Mouse (Mus musculus) ES-E14 (cell line): ENCODE data around the gene Rpl38. TPM values are rescaled to one million over a fixed set of nuclear protein-coding genes. Genes with fewer than 3 reads are reported as not detected.

Experiments used
- DNase-seq: peaks from one replicate; pipeline ENCODE4 v3.0.0-alpha.2; 2013; ENCODE audit warnings: low read depth, low spot score
- H3K27ac ChIP-seq: 2 replicates; pipeline ENCODE4 v1.5.1; 2012; ENCODE audit warnings: low read depth, mild to moderate bottlenecking, low read length, moderate library complexity, mixed read lengths; ENCODE audit not compliant: poor library complexity, insufficient read depth, severe bottlenecking
- H3K36me3 ChIP-seq: 2 replicates; pipeline ENCODE4 v1.6.1; 2012; ENCODE audit warnings: mild to moderate bottlenecking, low read length, moderate library complexity, mixed read lengths; ENCODE audit not compliant: control insufficient read depth, poor library complexity, insufficient read depth, severe bottlenecking
- H3K4me1 ChIP-seq, 2 experiments: fragments of 150-350 bp in 1 of 2; sonication (generic) in 1 of 2; 2 replicates each; pipeline ENCODE4 v1.6.1; 2012; ENCODE audit warnings: low read length in 2 of 2, mild to moderate bottlenecking in 1 of 2, mixed read lengths in 1 of 2; ENCODE audit not compliant: control insufficient read depth in 2 of 2, insufficient read depth in 2 of 2, poor library complexity in 1 of 2
- H3K4me3 ChIP-seq, 2 experiments: fragments of 150-350 bp in 1 of 2; sonication (generic) in 1 of 2; 2 replicates each; pipeline ENCODE4 v1.5.1; 2012; ENCODE audit warnings: low read length in 2 of 2, low read depth in 1 of 2, mild to moderate bottlenecking in 1 of 2, mixed read lengths in 1 of 2; ENCODE audit not compliant: insufficient read depth in 1 of 2, poor library complexity in 1 of 2, severe bottlenecking in 1 of 2
- H3K9ac ChIP-seq: 2 replicates; pipeline ENCODE4 v1.6.1; 2012; ENCODE audit warnings: low read depth, mild to moderate bottlenecking, low read length, mixed read lengths; ENCODE audit not compliant: poor library complexity, insufficient read depth, severe bottlenecking
- H3K9me3 ChIP-seq: fragments of 150-350 bp; sonication (generic); 2 replicates; pipeline ENCODE4 v1.6.1; 2012; ENCODE audit warnings: low read depth, mild to moderate bottlenecking, low read length; ENCODE audit not compliant: control insufficient read depth, insufficient read depth
- CHD2 ChIP-seq: IDR thresholded peaks from 2 replicates; pipeline ENCODE4 v1.6.1; 2014; ENCODE audit warnings: mild to moderate bottlenecking, low read depth, low read length, inconsistent platforms
- HCFC1 ChIP-seq: IDR thresholded peaks from 2 replicates; pipeline ENCODE4 v1.6.1; 2012; ENCODE audit warnings: low read length, inconsistent platforms, borderline replicate concordance; ENCODE audit not compliant: insufficient read depth
- MAFK ChIP-seq: IDR thresholded peaks from 2 replicates; pipeline ENCODE4 v1.6.1; 2014; ENCODE audit warnings: mild to moderate bottlenecking, low read depth, low read length, inconsistent platforms; ENCODE audit not compliant: insufficient read depth
- ZC3H11A ChIP-seq: IDR thresholded peaks from 2 replicates; pipeline ENCODE4 v1.6.1; 2012; ENCODE audit warnings: low read depth, mild to moderate bottlenecking, inconsistent platforms, low read length, borderline replicate concordance
- ZNF384 ChIP-seq: IDR thresholded peaks from 2 replicates; pipeline ENCODE4 v1.6.1; 2012; ENCODE audit warnings: low read depth, low read length, inconsistent platforms
- in situ Hi-C, 2 experiments: fragments of 600-800 bp; cut with MboI; formaldehyde crosslinking; loops; one replicate each; pipeline ENCODE4 v1.15.1; 2025; ENCODE audit warnings: low sequenced_read_pairs in 2 of 2, inconsistent platforms in 1 of 2; ENCODE audit not compliant: unreplicated experiment in 2 of 2
- total RNA-seq: library from RNA; depleted of rRNA; stranded (reverse); fragments of 300-350 nt; gene quantifications from 2 replicates; pipeline ENCODE4 v1.2.3, GENCODE M21; 2012

The Rpl38 gene
- total RNA-seq, 1 experiment, result 3,102 TPM

GRCm38 (mm10) chr11:114628032-114628431 lies 40.3 kb upstream of the Rpl38 start:
- Histone ChIP-seq H3K27ac (no peak overlapping the region), H3K4me3 (peak overlapping the region in 1 of 2 experiments; percentile 9; a peak in 1 of 4 replicates), H3K36me3 (no peaks in the 10 kb centered on the region), H3K4me1 (no peaks in the 10 kb centered on the region), H3K9me3 (no peaks in the 10 kb centered on the region), H3K9ac (no peak overlapping the region)
- in situ Hi-C loops, result loop anchor here (25.0 kb wide), 2 partner anchors 416 to 766 kb away; no protein-coding TSS in a partner anchor
- DNase-seq, result no peak
- TF ChIP-seq ZNF384, result no peak
- no peak for TF ChIP-seq CHD2
- no peak for TF ChIP-seq ZC3H11A
- TF ChIP-seq MAFK, result no peak
- TF ChIP-seq HCFC1, result no peak

GRCm38 (mm10) chr11:114630044-114630443 lies 38.3 kb upstream of the Rpl38 start:
- TF ChIP-seq CHD2, result no peak
- TF ChIP-seq ZC3H11A, result peak; percentile 23; the same call in 1 of the 2 replicates
- no peak for TF ChIP-seq MAFK
- TF ChIP-seq ZNF384, result no peak
- TF ChIP-seq HCFC1, result no peak
- Histone ChIP-seq H3K36me3 (no peaks in the 10 kb centered on the region), H3K4me3 (no peak overlapping the region), H3K9ac (no peak overlapping the region), H3K9me3 (no peaks in the 10 kb centered on the region), H3K4me1 (no peaks in the 10 kb centered on the region), H3K27ac (no peak overlapping the region)
- DNase-seq, result no peak
- in situ Hi-C loops, result loop anchor here (5.0 to 25.0 kb wide), 5 partner anchors 213 to 768 kb away; no protein-coding TSS in a partner anchor

GRCm38 (mm10) chr11:114632266-114632665 lies 36.1 kb upstream of the Rpl38 start:
- H3K4me3 ChIP-seq, result no peak overlapping the region
- no peak overlapping the region for H3K9ac ChIP-seq
- DNase-seq, result no peak
- in situ Hi-C loops, result loop anchor here (5.0 to 25.0 kb wide), 5 partner anchors 215 to 770 kb away; no protein-coding TSS in a partner anchor
- no peaks in the 10 kb centered on the region for H3K9me3 ChIP-seq
- no peak for TF ChIP-seq HCFC1
- TF ChIP-seq ZNF384, result no peak
- no peak for TF ChIP-seq CHD2
- no peak for TF ChIP-seq ZC3H11A
- TF ChIP-seq MAFK, result no peak
- H3K36me3 ChIP-seq, result no peaks in the 10 kb centered on the region
- H3K4me1 ChIP-seq, result peaks cover 0 to 9% of the 10 kb centered on the region in 2 experiments; a peak in 2 of 4 replicates
- H3K27ac ChIP-seq, result no peak overlapping the region

- peaks cover 0 to 12% of the 10 kb centered on the region in 2 experiments; a peak in 2 of 4 replicates for H3K4me1 ChIP-seq
- no peaks in the 10 kb centered on the region for H3K9me3 ChIP-seq
- H3K36me3 ChIP-seq, result no peaks in the 10 kb centered on the region
- H3K27ac ChIP-seq, result no peak overlapping the region
- peak; percentile 90 for TF ChIP-seq ZC3H11A
- no peak for TF ChIP-seq CHD2
- H3K4me3 ChIP-seq, result peak overlapping the region; percentile 22 to 40; a peak in 2 of 4 replicates
- in situ Hi-C loops, result loop anchor here (10.0 to 25.0 kb wide), 4 partner anchors 221 to 774 kb away; no protein-coding TSS in a partner anchor
- peak; percentile 95 for DNase-seq
- H3K9ac ChIP-seq, result no peak overlapping the region
These were observed 32.0 kb upstream of the Rpl38 start for GRCm38 (mm10) chr11:114636292-114636691.
